Mouse (Mus musculus): ENCODE measurements around the gene Ak8. TPM values are rescaled to one million over a fixed set of nuclear protein-coding genes. Genes with fewer than 3 reads are reported as not detected.

Ak8 gene
- polyA plus RNA-seq, 1 experiment from 2014 or later, result 2.2 TPM

- ATAC-seq (no peak), DNase-seq (ENCODE audit: low spot score) (no peak)
- 73% methylated on average over 2 of the region's 2 CpGs for WGBS
- peaks cover 23% of the 10 kb centered on the region for H3K27me3 ChIP-seq (replicated peaks; ENCODE audit: control insufficient read depth, insufficient read depth, low read length)
- H3K4me2 ChIP-seq (ENCODE audit: low read length), result no peak overlapping the region
- H3K4me1 ChIP-seq (ENCODE audit: control insufficient read depth, insufficient read depth, low read length), result peaks cover 8% of the 10 kb centered on the region
- H3K4me3 ChIP-seq (ENCODE audit: low read depth, low read length), result no peak overlapping the region
- no peak overlapping the region for H3K9ac ChIP-seq (ENCODE audit: low read length)
- no peaks in the 10 kb centered on the region for H3K36me3 ChIP-seq (ENCODE audit: control insufficient read depth, insufficient read depth, low read length)
- no peaks in the 10 kb centered on the region for H3K9me3 ChIP-seq (replicated peaks; ENCODE audit: control insufficient read depth, low read length)
- no peak overlapping the region for H3K27ac ChIP-seq (ENCODE audit: low read depth, low read length)
These were observed 47.7 kb downstream of the Ak8 start for GRCm38 (mm10) chr2:28747705-28748104.

- peaks cover 49% of the 10 kb centered on the region for H3K27me3 ChIP-seq (replicated peaks; ENCODE audit: control insufficient read depth, insufficient read depth, low read length)
- peak; percentile 49 for DNase-seq (ENCODE audit: low spot score)
These were observed 51.2 kb downstream of the Ak8 start for GRCm38 (mm10) chr2:28751186-28751585.

GRCm38 (mm10) chr2:28751658-28752057 lies 51.7 kb downstream of the Ak8 start:
- Histone ChIP-seq H3K4me2 (ENCODE audit: low read length) (peak overlapping the region; percentile 68), H3K9ac (ENCODE audit: low read length) (peak overlapping the region; percentile 56), H3K36me3 (ENCODE audit: control insufficient read depth, insufficient read depth, low read length) (no peaks in the 10 kb centered on the region), H3K4me3 (ENCODE audit: low read depth, low read length) (peak overlapping the region; percentile 28), H3K9me3 (replicated peaks; ENCODE audit: control insufficient read depth, low read length) (no peaks in the 10 kb centered on the region), H3K27ac (ENCODE audit: low read depth, low read length) (no peak overlapping the region), H3K27me3 (replicated peaks; ENCODE audit: control insufficient read depth, insufficient read depth, low read length) (peaks cover 54% of the 10 kb centered on the region), H3K4me1 (ENCODE audit: control insufficient read depth, insufficient read depth, low read length) (peaks cover 10% of the 10 kb centered on the region)
- DNase-seq (ENCODE audit: low spot score) (peak; percentile 44), ATAC-seq (peak; percentile 41; the same call in 1 of the 2 replicates)
- WGBS, result 6% methylated on average over 17 of the region's 17 CpGs

More at GRCm38 (mm10) chr2:28751186-28751585, 51.2 kb downstream of the Ak8 start:
- no peaks in the 10 kb centered on the region for H3K36me3 ChIP-seq (ENCODE audit: control insufficient read depth, insufficient read depth, low read length)
- under 1% methylated on average over 17 of the region's 17 CpGs for WGBS
- peak overlapping the region; percentile 68 for H3K4me2 ChIP-seq (ENCODE audit: low read length)
- no peak for ATAC-seq
- H3K4me1 ChIP-seq (ENCODE audit: control insufficient read depth, insufficient read depth, low read length), result peaks cover 10% of the 10 kb centered on the region
- H3K9ac ChIP-seq (ENCODE audit: low read length), result peak overlapping the region; percentile 56
- no peak overlapping the region for H3K27ac ChIP-seq (ENCODE audit: low read depth, low read length)
- H3K9me3 ChIP-seq (replicated peaks; ENCODE audit: control insufficient read depth, low read length), result no peaks in the 10 kb centered on the region
- H3K4me3 ChIP-seq (ENCODE audit: low read depth, low read length), result peak overlapping the region; percentile 28

DNA sequence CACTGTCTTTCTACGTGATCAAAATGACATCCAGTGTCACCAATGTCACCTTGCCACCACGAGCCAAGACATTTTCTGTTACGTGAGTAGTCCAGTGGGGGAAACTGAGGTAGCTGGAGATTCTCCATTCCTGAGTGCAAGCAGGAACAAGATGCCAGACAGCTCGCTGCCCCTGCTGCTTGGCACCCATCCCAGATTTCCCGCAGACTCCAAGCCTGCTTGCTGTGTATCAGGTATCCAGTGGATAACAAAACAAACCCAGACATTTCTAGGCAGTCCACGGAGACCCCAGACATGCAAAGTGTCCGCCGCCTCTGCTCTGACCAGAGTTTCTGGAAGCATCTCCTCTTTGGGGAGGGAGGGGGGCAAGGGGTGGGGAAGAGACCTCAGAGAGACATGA lies 52.4 kb downstream of the Ak8 start:
- 29% methylated on average over 8 of the region's 8 CpGs for WGBS
- H3K4me2 ChIP-seq (ENCODE audit: low read length), result peak overlapping the region; percentile 68; the same call in 1 of the 2 replicates
- H3K27ac ChIP-seq (ENCODE audit: low read depth, low read length), result no peak overlapping the region
- no peak overlapping the region for H3K4me3 ChIP-seq (ENCODE audit: low read depth, low read length)
- H3K9ac ChIP-seq (ENCODE audit: low read length), result no peak overlapping the region
- H3K36me3 ChIP-seq (ENCODE audit: control insufficient read depth, insufficient read depth, low read length), result no peaks in the 10 kb centered on the region
- peaks cover 10% of the 10 kb centered on the region for H3K4me1 ChIP-seq (ENCODE audit: control insufficient read depth, insufficient read depth, low read length)
- H3K27me3 ChIP-seq (replicated peaks; ENCODE audit: control insufficient read depth, insufficient read depth, low read length), result peaks cover 61% of the 10 kb centered on the region
- H3K9me3 ChIP-seq (replicated peaks; ENCODE audit: control insufficient read depth, low read length), result no peaks in the 10 kb centered on the region
- ATAC-seq (no peak), DNase-seq (ENCODE audit: low spot score) (peak; percentile 61)

GRCm38 (mm10) chr2:28755451-28755850 lies 55.5 kb downstream of the Ak8 start:
- no peaks in the 10 kb centered on the region for H3K36me3 ChIP-seq (ENCODE audit: control insufficient read depth, insufficient read depth, low read length)
- H3K27me3 ChIP-seq (replicated peaks; ENCODE audit: control insufficient read depth, insufficient read depth, low read length), result peaks cover 58% of the 10 kb centered on the region
- WGBS, result 4% methylated on average over 7 of the region's 7 CpGs
- DNase-seq (ENCODE audit: low spot score) (peak; percentile 90), ATAC-seq (peak; percentile 47; the same call in 1 of the 2 replicates)
- H3K9me3 ChIP-seq (replicated peaks; ENCODE audit: control insufficient read depth, low read length), result no peaks in the 10 kb centered on the region
- H3K4me3 ChIP-seq (ENCODE audit: low read depth, low read length), result no peak overlapping the region
- H3K27ac ChIP-seq (ENCODE audit: low read depth, low read length), result no peak overlapping the region
- no peak overlapping the region for H3K4me2 ChIP-seq (ENCODE audit: low read length)
- H3K9ac ChIP-seq (ENCODE audit: low read length), result no peak overlapping the region
- H3K4me1 ChIP-seq (ENCODE audit: control insufficient read depth, insufficient read depth, low read length), result peaks cover 10% of the 10 kb centered on the region

- ATAC-seq, result no peak
- 33% methylated on average over 4 of the region's 4 CpGs for WGBS
- Histone ChIP-seq H3K4me2 (ENCODE audit: low read length) (no peak overlapping the region), H3K27ac (ENCODE audit: low read depth, low read length) (no peak overlapping the region), H3K4me3 (ENCODE audit: low read depth, low read length) (no peak overlapping the region), H3K27me3 (replicated peaks; ENCODE audit: control insufficient read depth, insufficient read depth, low read length) (peaks cover 56% of the 10 kb centered on the region), H3K36me3 (ENCODE audit: control insufficient read depth, insufficient read depth, low read length) (no peaks in the 10 kb centered on the region), H3K4me1 (ENCODE audit: control insufficient read depth, insufficient read depth, low read length) (peaks cover 9% of the 10 kb centered on the region), H3K9ac (ENCODE audit: low read length) (no peak overlapping the region), H3K9me3 (replicated peaks; ENCODE audit: control insufficient read depth, low read length) (no peaks in the 10 kb centered on the region)
- peak; percentile 83 for DNase-seq (ENCODE audit: low spot score)
These were observed 56.2 kb downstream of the Ak8 start for GRCm38 (mm10) chr2:28756201-28756600.

DNA sequence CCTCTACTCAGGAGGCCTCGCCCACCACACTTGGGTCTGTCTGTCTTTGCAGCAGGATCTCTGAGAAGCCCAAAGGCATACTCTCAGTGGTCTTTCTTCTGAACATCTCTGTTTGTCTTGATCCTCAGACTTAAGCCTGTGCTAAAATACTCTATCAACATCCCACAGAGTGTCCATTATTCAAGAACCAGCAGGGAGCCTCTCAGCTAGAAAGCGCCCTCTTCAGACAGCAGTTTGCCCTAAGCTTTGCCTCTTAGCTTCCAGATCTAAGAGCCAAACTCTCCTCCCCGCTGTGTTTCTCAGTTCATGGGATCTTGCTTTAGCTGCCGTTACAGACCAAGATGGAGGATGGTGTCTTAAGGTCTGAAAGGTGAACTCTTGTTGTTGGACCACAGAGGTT lies 59.5 kb downstream of the Ak8 start:
- H3K9ac ChIP-seq (ENCODE audit: low read length), result no peak overlapping the region
- H3K4me1 ChIP-seq (ENCODE audit: control insufficient read depth, insufficient read depth, low read length), result no peaks in the 10 kb centered on the region
- H3K4me2 ChIP-seq (ENCODE audit: low read length), result no peak overlapping the region
- H3K36me3 ChIP-seq (ENCODE audit: control insufficient read depth, insufficient read depth, low read length), result no peaks in the 10 kb centered on the region
- ATAC-seq (no peak), DNase-seq (ENCODE audit: low spot score) (no peak)
- WGBS, result 16% methylated on average over 4 of the region's 4 CpGs
- H3K4me3 ChIP-seq (ENCODE audit: low read depth, low read length), result no peak overlapping the region
- no peaks in the 10 kb centered on the region for H3K9me3 ChIP-seq (replicated peaks; ENCODE audit: control insufficient read depth, low read length)
- H3K27me3 ChIP-seq (replicated peaks; ENCODE audit: control insufficient read depth, insufficient read depth, low read length), result peaks cover 33% of the 10 kb centered on the region
- H3K27ac ChIP-seq (ENCODE audit: low read depth, low read length), result no peak overlapping the region

- Histone ChIP-seq H3K9me3 (replicated peaks; ENCODE audit: control insufficient read depth, low read length) (no peaks in the 10 kb centered on the region), H3K9ac (ENCODE audit: low read length) (no peak overlapping the region), H3K36me3 (ENCODE audit: control insufficient read depth, insufficient read depth, low read length) (no peaks in the 10 kb centered on the region), H3K4me2 (ENCODE audit: low read length) (no peak overlapping the region), H3K4me1 (ENCODE audit: control insufficient read depth, insufficient read depth, low read length) (no peaks in the 10 kb centered on the region), H3K27ac (ENCODE audit: low read depth, low read length) (no peak overlapping the region), H3K4me3 (ENCODE audit: low read depth, low read length) (no peak overlapping the region), H3K27me3 (replicated peaks; ENCODE audit: control insufficient read depth, insufficient read depth, low read length) (peaks cover 15% of the 10 kb centered on the region; the same call in 1 of the 2 replicates)
- ATAC-seq (no peak), DNase-seq (ENCODE audit: low spot score) (no peak)
- 90% methylated on average over 4 of the region's 4 CpGs for WGBS
These were observed 66.6 kb downstream of the Ak8 start for GRCm38 (mm10) chr2:28766590-28766989.

DNA sequence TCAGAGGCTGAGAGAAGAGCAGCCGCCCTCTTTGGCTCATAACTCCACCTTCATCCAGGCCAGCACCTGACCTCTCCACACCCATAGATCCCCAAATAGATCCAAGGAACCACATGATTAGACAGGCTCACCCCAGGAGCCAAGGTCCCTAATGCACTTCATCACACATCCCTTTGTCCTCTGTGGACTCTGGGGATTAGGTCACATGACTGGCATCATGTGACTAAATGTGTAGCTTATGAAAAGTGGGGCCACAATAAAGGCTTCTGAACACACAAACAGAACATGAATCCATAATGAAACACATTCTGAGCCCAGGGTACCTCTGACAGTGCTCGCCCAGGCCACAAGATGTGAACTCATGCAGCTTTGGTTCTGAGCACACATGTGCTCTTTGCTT lies 67.1 kb downstream of the Ak8 start:
- no peak for DNase-seq (ENCODE audit: low spot score)
- no peaks in the 10 kb centered on the region for H3K36me3 ChIP-seq (ENCODE audit: control insufficient read depth, insufficient read depth, low read length)
- 86% methylated on average over 2 of the region's 2 CpGs for WGBS
- no peak overlapping the region for H3K4me2 ChIP-seq (ENCODE audit: low read length)
- H3K9me3 ChIP-seq (replicated peaks; ENCODE audit: control insufficient read depth, low read length), result no peaks in the 10 kb centered on the region
- H3K27ac ChIP-seq (ENCODE audit: low read depth, low read length), result no peak overlapping the region
- H3K27me3 ChIP-seq (replicated peaks; ENCODE audit: control insufficient read depth, insufficient read depth, low read length), result peaks cover 18% of the 10 kb centered on the region; the same call in 1 of the 2 replicates
- ATAC-seq, result no peak
- no peak overlapping the region for H3K9ac ChIP-seq (ENCODE audit: low read length)
- H3K4me1 ChIP-seq (ENCODE audit: control insufficient read depth, insufficient read depth, low read length), result no peaks in the 10 kb centered on the region
- H3K4me3 ChIP-seq (ENCODE audit: low read depth, low read length), result no peak overlapping the region
